Mouse (Mus musculus): ENCODE data around the gene Fgf22. TPM values are rescaled to one million over a fixed set of nuclear protein-coding genes. Genes with fewer than 3 reads are reported as not detected.
A peak's percentile ranks its signal among the peaks of the same experiment; 100 is the strongest.

Fgf22 gene
- polyA plus RNA-seq (2015; fragmentation: Nextera tagmentation; extraction: Ambion mirVana): 0.54 and 0.80 TPM in 2 replicates

DNA sequence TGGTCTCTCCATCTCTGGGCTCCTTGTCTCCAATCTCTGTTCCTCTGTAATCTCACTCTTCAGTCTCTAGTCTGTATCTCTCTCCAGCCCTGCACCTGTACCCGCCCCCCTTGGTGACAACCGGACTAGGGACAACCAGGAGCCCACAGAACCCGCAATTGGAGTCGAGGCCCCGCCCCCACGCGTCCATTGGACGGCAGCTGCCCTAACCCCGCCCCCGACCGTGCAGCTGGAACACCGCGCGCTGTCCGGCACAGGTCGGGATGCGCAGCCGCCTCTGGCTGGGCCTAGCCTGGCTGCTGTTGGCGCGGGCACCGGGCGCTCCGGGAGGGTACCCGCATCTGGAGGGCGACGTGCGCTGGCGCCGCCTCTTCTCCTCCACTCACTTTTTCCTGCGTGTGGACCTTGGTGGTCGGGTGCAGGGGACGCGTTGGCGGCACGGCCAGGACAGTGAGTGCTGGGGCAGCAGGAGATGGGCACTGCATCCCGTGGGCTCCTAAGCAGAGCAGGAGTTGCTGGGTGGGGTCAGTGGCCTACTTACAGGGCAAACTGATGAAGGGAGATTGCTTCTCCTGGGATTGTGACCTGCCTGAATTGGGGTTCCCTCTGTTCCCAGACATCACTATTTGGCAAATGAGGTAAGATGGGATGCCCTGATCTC is at the start of gene Fgf22:
Fgf22 (plus strand) TSS at position 221 of the 661 bp plus-strand sequence.
- Histone ChIP-seq H3K4me3 (peak within 1 kb of the TSS; percentile 41), H3K27me3 (no peaks in the 10 kb centered on the region), H3K4me2 (peak within 1 kb of the TSS; percentile 72), H3K4me1 (peaks cover 10% of the 10 kb centered on the region), H3K9ac (peak within 1 kb of the TSS; percentile 68), H3K9me3 (no peaks in the 10 kb centered on the region), H3K36me3 (peaks cover 43% of the 10 kb centered on the region), H3K27ac (no peak within 1 kb of the TSS)
- WGBS: 2% methylated on average over 26 of the region's 36 CpGs
- ATAC-seq (ENCODE audit: insufficient number of reproducible peaks, insufficient read depth, low FRiP score, low TSS enrichment, low read depth): peak; percentile 77; the same call in 1 of the 2 replicates

DNA sequence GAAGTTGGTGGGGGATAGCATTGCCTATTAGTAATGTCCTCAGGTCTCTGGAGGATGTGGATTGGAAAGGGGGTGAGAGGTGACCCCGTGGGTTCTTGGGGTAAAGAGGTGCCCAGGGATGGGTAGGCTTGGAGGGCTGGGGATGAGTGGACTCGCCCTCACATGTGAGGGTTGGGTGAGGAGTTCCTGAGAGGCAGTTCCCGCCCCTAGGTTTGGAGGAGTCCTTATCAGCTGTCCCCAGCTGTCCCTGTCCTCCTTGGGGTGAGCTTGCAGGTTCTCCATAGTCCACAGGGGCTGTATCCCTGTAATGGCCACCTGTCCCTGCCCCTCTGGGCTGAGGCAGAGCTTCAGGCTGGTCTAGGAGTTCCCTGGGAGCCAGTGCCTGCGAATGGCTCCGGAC is 48.9 kb upstream of the Fgf22 start:
- Histone ChIP-seq H3K9me3 (no peaks in the 10 kb centered on the region), H3K4me3 (peak overlapping the region; percentile 79), H3K27me3 (no peaks in the 10 kb centered on the region), H3K27ac (no peak overlapping the region), H3K36me3 (peaks cover 46% of the 10 kb centered on the region), H3K4me1 (peaks cover 33% of the 10 kb centered on the region), H3K4me2 (peak overlapping the region; percentile 99), H3K9ac (peak overlapping the region; percentile 93)
- WGBS: 85% methylated on average over 5 of the region's 5 CpGs
- ATAC-seq (ENCODE audit: insufficient number of reproducible peaks, insufficient read depth, low FRiP score, low TSS enrichment, low read depth): no peak

DNA sequence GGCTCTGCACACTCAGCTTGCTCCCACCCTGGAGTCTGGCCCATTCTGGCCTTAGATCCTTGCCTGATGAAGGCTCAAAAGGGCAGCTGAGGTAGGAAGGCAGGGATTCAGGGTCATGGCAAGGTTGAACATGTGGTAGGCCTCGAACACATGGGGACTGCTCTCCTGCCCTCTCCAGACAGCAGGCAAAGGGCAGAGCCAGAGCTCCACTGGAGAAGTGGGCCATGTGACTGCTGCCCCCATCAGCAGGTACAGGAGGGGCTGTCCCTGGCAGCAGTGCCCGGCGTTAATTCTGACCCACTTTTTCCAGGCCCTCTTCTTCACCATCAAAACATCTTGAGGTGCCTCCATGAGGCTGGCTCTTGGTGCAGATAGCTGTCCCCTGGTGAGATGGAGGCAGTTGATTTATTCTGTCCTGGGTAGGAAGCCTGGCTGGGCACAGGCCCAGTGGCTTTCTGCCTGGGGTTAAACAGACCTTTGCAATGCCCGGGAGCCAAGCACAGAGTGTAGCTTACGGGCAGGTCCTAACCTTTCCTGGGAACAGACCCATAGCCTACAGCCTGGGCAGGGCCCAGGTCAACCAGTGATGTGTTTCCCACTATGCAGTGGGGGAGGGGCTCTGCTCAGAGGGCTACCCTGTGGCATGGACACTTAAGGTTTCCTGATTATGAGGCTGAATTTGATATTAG is 48.3 kb upstream of the Fgf22 start:
- 87% methylated on average over 5 of the region's 5 CpGs for WGBS
- Histone ChIP-seq H3K9ac (peak overlapping the region; percentile 93), H3K27ac (no peak overlapping the region), H3K4me2 (peak overlapping the region; percentile 99), H3K27me3 (no peaks in the 10 kb centered on the region), H3K4me3 (peak overlapping the region; percentile 79; the same call in 1 of the 2 replicates), H3K36me3 (peaks cover 52% of the 10 kb centered on the region), H3K9me3 (no peaks in the 10 kb centered on the region), H3K4me1 (peaks cover 29% of the 10 kb centered on the region)
- ATAC-seq (ENCODE audit: insufficient number of reproducible peaks, insufficient read depth, low FRiP score, low TSS enrichment, low read depth): no peak

DNA sequence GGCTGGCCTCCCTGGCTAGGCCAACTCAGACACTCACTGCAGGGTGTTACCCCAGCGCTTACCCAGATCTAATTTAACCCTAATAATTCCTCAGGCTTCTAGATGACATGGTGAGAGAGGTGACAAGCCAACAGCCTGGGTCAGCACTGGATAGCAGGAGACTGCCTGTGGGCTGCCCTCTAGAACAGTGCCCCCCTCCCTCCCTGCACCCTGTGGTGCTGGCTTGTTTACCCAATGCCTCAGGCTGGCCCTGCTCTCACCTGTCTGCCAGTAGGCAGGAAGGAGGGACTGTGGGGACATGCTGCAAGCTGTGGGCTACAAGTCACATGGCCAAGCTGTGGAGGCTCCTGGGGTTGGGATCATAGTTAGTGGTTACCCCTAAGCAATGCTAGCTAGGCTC is 47.7 kb upstream of the Fgf22 start:
- ATAC-seq (ENCODE audit: insufficient number of reproducible peaks, insufficient read depth, low FRiP score, low TSS enrichment, low read depth): no peak

DNA sequence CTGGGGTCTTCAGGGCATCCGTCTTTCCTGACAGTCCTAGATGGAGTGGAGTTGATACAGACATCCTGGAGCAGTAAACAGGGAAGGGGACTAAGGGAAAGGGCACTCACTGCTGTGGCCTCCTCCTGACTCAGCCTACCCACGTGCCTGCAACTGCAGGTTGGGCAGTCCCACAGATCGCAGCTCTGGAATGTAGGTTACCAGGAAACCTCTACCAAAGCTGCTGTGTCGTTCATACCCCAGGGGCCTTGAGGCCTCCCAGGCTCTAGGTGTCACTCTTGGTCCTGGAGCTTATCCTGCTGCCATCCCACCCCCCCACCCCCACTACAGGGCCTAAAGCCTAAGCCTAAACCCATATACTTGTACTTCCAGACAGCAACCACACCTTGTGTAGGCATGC is 47.1 kb upstream of the Fgf22 start:
- H3K9me3 ChIP-seq: no peaks in the 10 kb centered on the region
- no peak overlapping the region for H3K27ac ChIP-seq
- H3K4me2 ChIP-seq: no peak overlapping the region
- ATAC-seq (ENCODE audit: insufficient number of reproducible peaks, insufficient read depth, low FRiP score, low TSS enrichment, low read depth): no peak
- no peak overlapping the region for H3K4me3 ChIP-seq
- peaks cover 29% of the 10 kb centered on the region for H3K4me1 ChIP-seq
- H3K27me3 ChIP-seq: no peaks in the 10 kb centered on the region
- H3K36me3 ChIP-seq: peaks cover 58% of the 10 kb centered on the region
- 62% methylated on average over 4 of the region's 4 CpGs for WGBS
- H3K9ac ChIP-seq: no peak overlapping the region

More for the DNA sequence above, 47.7 kb upstream of the Fgf22 start:
- peaks cover 29% of the 10 kb centered on the region for H3K4me1 ChIP-seq
- H3K9ac ChIP-seq: peak overlapping the region; percentile 93; the same call in 1 of the 2 replicates
- WGBS: 85% methylated on average over 1 of the region's 1 CpGs
- peaks cover 58% of the 10 kb centered on the region for H3K36me3 ChIP-seq
- no peak overlapping the region for H3K27ac ChIP-seq
- no peaks in the 10 kb centered on the region for H3K9me3 ChIP-seq
- H3K27me3 ChIP-seq: no peaks in the 10 kb centered on the region
- H3K4me3 ChIP-seq: no peak overlapping the region
- H3K4me2 ChIP-seq: 0 out of 2 replicates have a peak overlapping the region, but pooled peaks have one; percentile 9

DNA sequence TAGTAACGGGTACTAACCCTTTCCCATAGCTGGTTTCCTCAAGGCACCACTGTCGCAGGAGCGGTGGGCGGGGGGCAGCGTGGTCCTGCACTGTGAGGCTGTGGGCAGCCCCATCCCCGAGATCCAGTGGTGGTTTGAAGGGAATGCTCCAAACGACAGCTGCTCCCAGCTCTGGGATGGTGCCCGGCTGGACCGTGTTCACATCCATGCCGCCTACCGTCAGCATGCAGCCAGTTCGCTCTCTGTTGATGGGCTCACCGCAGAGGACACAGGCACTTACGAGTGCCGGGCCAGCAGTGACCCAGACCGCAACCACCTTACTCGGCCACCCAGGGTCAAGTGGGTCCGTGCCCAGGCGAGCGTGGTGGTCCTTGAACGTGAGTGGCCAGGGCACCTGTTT is 46.2 kb upstream of the Fgf22 start:
- Histone ChIP-seq H3K4me1 (peaks cover 29% of the 10 kb centered on the region), H3K36me3 (peaks cover 58% of the 10 kb centered on the region), H3K4me3 (no peak overlapping the region), H3K9ac (0 out of 2 replicates have a peak overlapping the region, but pooled peaks have one; percentile 16), H3K9me3 (no peaks in the 10 kb centered on the region), H3K27ac (no peak overlapping the region), H3K4me2 (no peak overlapping the region), H3K27me3 (peaks cover 4% of the 10 kb centered on the region; the same call in 1 of the 2 replicates)
- 86% methylated on average over 21 of the region's 21 CpGs for WGBS
- ATAC-seq (ENCODE audit: insufficient number of reproducible peaks, insufficient read depth, low FRiP score, low TSS enrichment, low read depth): no peak

DNA sequence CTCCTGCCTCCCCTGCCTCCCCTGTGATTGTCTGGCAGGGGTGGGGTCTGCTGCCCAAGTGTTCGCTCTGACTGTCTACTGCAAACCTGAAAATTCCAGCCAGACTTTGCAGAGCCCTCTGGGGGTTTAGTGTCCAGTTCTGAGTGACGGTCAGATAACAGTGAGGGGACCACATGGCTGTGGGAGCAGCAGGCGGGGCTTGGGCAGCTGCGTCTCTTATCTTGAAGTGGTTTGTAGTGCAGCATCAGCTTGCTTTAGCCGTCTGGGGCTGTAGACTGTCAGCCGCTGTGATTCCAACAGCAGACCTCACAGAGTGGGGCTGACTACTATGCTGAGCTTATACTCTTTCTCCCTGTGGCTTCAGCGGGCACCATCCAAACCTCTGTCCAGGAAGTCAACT is 45.6 kb upstream of the Fgf22 start:
- Histone ChIP-seq H3K4me1 (peaks cover 29% of the 10 kb centered on the region), H3K4me2 (no peak overlapping the region), H3K36me3 (peaks cover 58% of the 10 kb centered on the region), H3K4me3 (no peak overlapping the region), H3K27ac (no peak overlapping the region), H3K9me3 (no peaks in the 10 kb centered on the region), H3K9ac (0 out of 2 replicates have a peak overlapping the region, but pooled peaks have one; percentile 16), H3K27me3 (peaks cover 10% of the 10 kb centered on the region)
- 78% methylated on average over 7 of the region's 7 CpGs for WGBS
- no peak for ATAC-seq (ENCODE audit: insufficient number of reproducible peaks, insufficient read depth, low FRiP score, low TSS enrichment, low read depth)

DNA sequence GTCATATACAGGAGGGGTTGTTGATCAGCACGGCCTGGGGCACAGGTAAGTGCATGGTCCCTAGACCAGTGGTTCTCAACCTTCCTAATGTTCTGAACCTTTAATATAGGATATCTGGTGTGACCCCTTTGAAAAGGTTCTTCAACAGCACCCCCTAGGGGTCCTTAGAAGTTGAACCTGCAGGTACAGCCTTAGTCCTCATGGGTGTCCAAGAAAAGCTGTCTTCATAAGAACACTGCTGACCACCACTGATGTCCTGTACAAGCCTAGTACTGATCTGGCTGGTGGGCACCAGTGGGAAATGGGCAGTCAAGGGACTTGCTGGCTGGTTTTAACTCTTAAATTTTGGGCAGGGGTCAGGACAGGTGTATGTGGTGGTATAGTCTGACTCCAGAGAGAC is 42.8 kb upstream of the Fgf22 start:
- H3K9me3 ChIP-seq: no peaks in the 10 kb centered on the region
- ATAC-seq (ENCODE audit: insufficient number of reproducible peaks, insufficient read depth, low FRiP score, low TSS enrichment, low read depth): peak; percentile 12; the same call in 1 of the 2 replicates
- H3K4me1 ChIP-seq: peaks cover 16% of the 10 kb centered on the region
- no peak overlapping the region for H3K27ac ChIP-seq
- no peak overlapping the region for H3K9ac ChIP-seq
- WGBS: 77% methylated on average over 1 of the region's 1 CpGs
- peaks cover 49% of the 10 kb centered on the region for H3K36me3 ChIP-seq
- H3K27me3 ChIP-seq: peaks cover 37% of the 10 kb centered on the region
- no peak overlapping the region for H3K4me3 ChIP-seq
- H3K4me2 ChIP-seq: no peak overlapping the region

DNA sequence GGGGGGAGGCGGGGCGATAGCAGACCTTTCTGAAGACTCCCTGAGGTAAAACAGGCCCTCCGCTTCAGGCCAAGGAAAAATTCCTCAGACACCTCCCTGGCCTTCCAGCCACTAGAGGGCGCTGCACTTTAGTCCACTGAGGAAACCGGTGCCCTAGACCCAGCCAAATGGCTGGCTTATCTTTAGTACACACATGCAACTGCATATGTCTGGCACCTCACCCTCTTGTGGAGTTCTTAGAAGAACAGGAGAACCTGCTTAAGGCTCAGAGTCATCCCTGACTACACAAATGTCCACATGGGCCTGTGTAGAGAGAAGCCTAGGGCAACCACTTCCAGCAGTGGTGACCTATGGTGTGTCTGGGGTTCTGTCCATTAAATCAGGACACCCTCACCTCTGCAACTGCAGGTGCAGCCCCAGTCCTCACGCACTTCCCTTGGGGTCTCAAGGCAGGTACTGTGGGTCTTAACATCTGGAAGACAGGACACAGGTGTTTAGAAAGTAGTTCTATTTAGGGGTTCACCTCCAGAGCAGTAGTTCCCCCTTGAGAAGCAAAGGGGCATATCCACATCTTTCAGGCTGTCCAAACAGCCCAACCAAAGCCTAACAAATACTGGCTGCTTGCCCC is 42.3 kb upstream of the Fgf22 start:
- ATAC-seq (ENCODE audit: insufficient number of reproducible peaks, insufficient read depth, low FRiP score, low TSS enrichment, low read depth): no peak
- Histone ChIP-seq H3K4me1 (peaks cover 16% of the 10 kb centered on the region), H3K27ac (no peak overlapping the region), H3K27me3 (peaks cover 43% of the 10 kb centered on the region), H3K4me3 (no peak overlapping the region), H3K9ac (no peak overlapping the region), H3K36me3 (peaks cover 43% of the 10 kb centered on the region), H3K4me2 (no peak overlapping the region), H3K9me3 (no peaks in the 10 kb centered on the region)
- 16% methylated on average over 4 of the region's 6 CpGs for WGBS

DNA sequence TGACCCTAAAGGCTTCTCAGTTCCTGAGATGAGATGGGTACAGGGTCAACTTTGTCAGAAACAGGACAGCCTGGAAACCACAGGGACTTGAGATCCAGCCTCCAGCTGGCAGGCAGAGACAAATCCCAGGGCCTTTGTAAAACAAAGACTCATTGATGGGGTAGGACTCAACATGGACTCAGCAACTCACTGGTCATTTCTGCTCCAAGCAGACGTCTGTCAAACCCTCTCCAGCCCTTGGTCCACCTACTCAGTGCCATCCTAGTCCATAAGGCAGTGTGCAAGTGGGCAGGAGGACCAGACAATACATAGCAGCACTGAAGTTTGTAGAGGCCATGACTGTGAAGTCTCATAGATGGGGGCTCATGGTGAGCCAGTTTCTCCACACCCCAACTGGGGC is 41.7 kb upstream of the Fgf22 start:
- Histone ChIP-seq H3K27ac (no peak overlapping the region), H3K4me1 (peaks cover 17% of the 10 kb centered on the region), H3K36me3 (peaks cover 39% of the 10 kb centered on the region), H3K27me3 (peaks cover 49% of the 10 kb centered on the region), H3K4me3 (no peak overlapping the region), H3K9ac (no peak overlapping the region), H3K4me2 (no peak overlapping the region), H3K9me3 (no peaks in the 10 kb centered on the region)
- WGBS: 15% methylated on average over 1 of the region's 1 CpGs
- no peak for ATAC-seq (ENCODE audit: insufficient number of reproducible peaks, insufficient read depth, low FRiP score, low TSS enrichment, low read depth)

DNA sequence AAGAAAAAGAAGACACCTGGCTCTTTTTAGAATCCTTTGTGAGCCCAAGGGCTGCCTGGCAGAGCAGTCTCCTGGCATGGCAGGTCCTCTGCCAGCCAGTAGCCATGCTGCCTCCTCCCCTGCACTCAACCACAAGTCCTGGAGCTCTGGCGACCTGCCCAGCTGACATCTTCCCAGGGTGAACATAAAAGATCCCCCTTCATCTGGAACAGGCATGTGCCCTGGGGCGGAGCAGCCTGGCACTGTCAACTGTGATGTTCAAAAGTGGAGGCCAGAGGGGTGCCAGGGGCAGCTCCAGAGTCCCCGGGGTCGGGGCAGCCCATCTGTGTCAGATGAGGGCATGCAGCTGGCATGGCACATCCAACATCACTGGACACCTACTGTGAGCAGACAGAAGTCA is 39.9 kb upstream of the Fgf22 start:
- H3K9me3 ChIP-seq: no peaks in the 10 kb centered on the region
- H3K27ac ChIP-seq: no peak overlapping the region
- no peak overlapping the region for H3K9ac ChIP-seq
- no peak overlapping the region for H3K4me3 ChIP-seq
- no peak for ATAC-seq (ENCODE audit: insufficient number of reproducible peaks, insufficient read depth, low FRiP score, low TSS enrichment, low read depth)
- no peak overlapping the region for H3K4me2 ChIP-seq
- H3K4me1 ChIP-seq: peaks cover 17% of the 10 kb centered on the region
- WGBS: 62% methylated on average over 4 of the region's 4 CpGs
- H3K27me3 ChIP-seq: peaks cover 61% of the 10 kb centered on the region
- peaks cover 22% of the 10 kb centered on the region for H3K36me3 ChIP-seq
